Mouse (Mus musculus) kidney, embryonic 16.5 days (tissue): ENCODE results near the gene Eif4a2. TPM values are rescaled to one million over a fixed set of nuclear protein-coding genes. Genes with fewer than 3 reads are reported as not detected.

Source experiments
- ATAC-seq: fragments of 200-750 bp; cut with Nextera tagmentation; 2 replicates; pipeline ENCODE4 v1.8.0; 2017; ENCODE audit warnings: moderate TSS enrichment; ENCODE audit not compliant: low FRiP score, low TSS enrichment
- H3K27ac ChIP-seq: fragments of 300-500 bp; sonication (generic); 2 replicates; pipeline ENCODE4 v1.5.1; 2014; ENCODE audit warnings: low read length
- H3K27me3 ChIP-seq: fragments of 300-500 bp; sonication (generic); 2 replicates; pipeline ENCODE4 v1.6.1; 2014; ENCODE audit warnings: low read length, control low read depth, mixed read lengths; ENCODE audit not compliant: insufficient read depth
- H3K36me3 ChIP-seq: fragments of 300-500 bp; sonication (generic); 2 replicates; pipeline ENCODE4 v1.6.1; 2014; ENCODE audit warnings: low read length, control low read depth, mixed read lengths; ENCODE audit not compliant: insufficient read depth
- H3K4me1 ChIP-seq: fragments of 300-500 bp; sonication (generic); 2 replicates; pipeline ENCODE4 v1.6.1; 2014; ENCODE audit warnings: low read length, control low read depth, mixed read lengths; ENCODE audit not compliant: insufficient read depth
- H3K4me2 ChIP-seq: fragments of 300-500 bp; sonication (generic); replicated peaks from 2 replicates; pipeline ENCODE4 v1.6.1; 2014; ENCODE audit warnings: low read depth, low read length
- H3K4me3 ChIP-seq: fragments of 300-500 bp; sonication (generic); 2 replicates; pipeline ENCODE4 v1.5.1; 2014; ENCODE audit warnings: mild to moderate bottlenecking, low read length
- H3K9ac ChIP-seq: fragments of 300-500 bp; sonication (generic); replicated peaks from 2 replicates; pipeline ENCODE4 v1.6.1; 2014; ENCODE audit warnings: low read length
- H3K9me3 ChIP-seq: fragments of 300-500 bp; sonication (generic); 2 replicates; pipeline ENCODE4 v1.6.1; 2016; ENCODE audit warnings: low read length, control low read depth
- WGBS: fragments of 180-500 bp; shearing (Covaris S2); extraction: QIAGEN DNeasy Blood & Tissue Kit; methylation state at CpG from one replicate; pipeline ENCODE4 v1.1.7; 2014; 5-methylcytosine and 5-hydroxymethylcytosine counted together
- microRNA-seq: library from miRNA; unstranded; fragments of <30 nt; microRNA quantifications from one replicate; pipeline ENCODE4, GENCODE M21; 2016
- polyA plus RNA-seq: library from polyadenylated mRNA; unstranded; fragments of >200 nt; fragmentation: Nextera tagmentation; extraction: Ambion mirVana; gene quantifications from 2 replicates; pipeline ENCODE4 v1.2.1, GENCODE M21; 2015

Gene Eif4a2
- polyA plus RNA-seq, 1 experiment from 2014 or later: 238 TPM

GRCm38 (mm10) chr16:23154261-23154660 lies 47.0 kb downstream of the Eif4a2 start:
- WGBS: 80% methylated on average over 5 of the region's 5 CpGs
- H3K36me3 ChIP-seq: no peaks in the 10 kb centered on the region

GRCm38 (mm10) chr16:23157013-23157412 lies 49.8 kb downstream of the Eif4a2 start:
- no peak for ATAC-seq
- no peak overlapping the region for H3K4me3 ChIP-seq
- no peak overlapping the region for H3K27ac ChIP-seq
- H3K36me3 ChIP-seq: no peaks in the 10 kb centered on the region
- H3K4me1 ChIP-seq: no peaks in the 10 kb centered on the region
- H3K4me2 ChIP-seq: no peak overlapping the region
- WGBS: 92% methylated on average over 13 of the region's 13 CpGs
- no peaks in the 10 kb centered on the region for H3K27me3 ChIP-seq
- H3K9me3 ChIP-seq: no peaks in the 10 kb centered on the region
- no peak overlapping the region for H3K9ac ChIP-seq

More at GRCm38 (mm10) chr16:23154261-23154660, 47.0 kb downstream of the Eif4a2 start:
- H3K9me3 ChIP-seq: no peaks in the 10 kb centered on the region
- H3K27me3 ChIP-seq: no peaks in the 10 kb centered on the region
- H3K4me1 ChIP-seq: no peaks in the 10 kb centered on the region
- no peak overlapping the region for H3K4me3 ChIP-seq
- no peak overlapping the region for H3K27ac ChIP-seq
- H3K9ac ChIP-seq: no peak overlapping the region
- H3K4me2 ChIP-seq: no peak overlapping the region
- no peak for ATAC-seq

- WGBS: 81% methylated on average over 7 of the region's 7 CpGs
- Histone ChIP-seq H3K27ac (no peak overlapping the region), H3K36me3 (no peaks in the 10 kb centered on the region), H3K27me3 (no peaks in the 10 kb centered on the region), H3K9ac (no peak overlapping the region), H3K4me1 (no peaks in the 10 kb centered on the region), H3K4me3 (no peak overlapping the region), H3K4me2 (no peak overlapping the region), H3K9me3 (no peaks in the 10 kb centered on the region)
- no peak for ATAC-seq
These were observed 51.0 kb downstream of the Eif4a2 start for GRCm38 (mm10) chr16:23158292-23158691.

GRCm38 (mm10) chr16:23158957-23159356 lies 51.7 kb downstream of the Eif4a2 start:
- Histone ChIP-seq H3K4me3 (no peak overlapping the region), H3K36me3 (no peaks in the 10 kb centered on the region), H3K27ac (no peak overlapping the region), H3K27me3 (no peaks in the 10 kb centered on the region), H3K4me2 (no peak overlapping the region), H3K4me1 (no peaks in the 10 kb centered on the region), H3K9me3 (no peaks in the 10 kb centered on the region), H3K9ac (no peak overlapping the region)
- ATAC-seq: no peak
- 37% methylated on average over 2 of the region's 2 CpGs for WGBS

- Histone ChIP-seq H3K4me1 (no peaks in the 10 kb centered on the region), H3K4me2 (no peak overlapping the region), H3K9ac (no peak overlapping the region), H3K27ac (no peak overlapping the region), H3K27me3 (no peaks in the 10 kb centered on the region), H3K9me3 (no peaks in the 10 kb centered on the region), H3K36me3 (no peaks in the 10 kb centered on the region), H3K4me3 (no peak overlapping the region)
- no peak for ATAC-seq
- WGBS: 68% methylated on average over 2 of the region's 2 CpGs
These were observed 52.5 kb downstream of the Eif4a2 start for GRCm38 (mm10) chr16:23159749-23160148.

GRCm38 (mm10) chr16:23162116-23162515 lies 54.9 kb downstream of the Eif4a2 start:
- H3K4me2 ChIP-seq: no peak overlapping the region
- no peaks in the 10 kb centered on the region for H3K9me3 ChIP-seq
- no peaks in the 10 kb centered on the region for H3K4me1 ChIP-seq
- no peak overlapping the region for H3K4me3 ChIP-seq
- WGBS: 85% methylated on average over 3 of the region's 3 CpGs
- no peak for ATAC-seq
- no peaks in the 10 kb centered on the region for H3K36me3 ChIP-seq
- H3K27me3 ChIP-seq: no peaks in the 10 kb centered on the region
- no peak overlapping the region for H3K9ac ChIP-seq
- no peak overlapping the region for H3K27ac ChIP-seq

Small RNAs within 50 kb of the gene (microRNA-seq; reads per million reads assigned to microRNA genes)
- gene Gm49346: not detected

Other genes starting within 250 kb of the Eif4a2 start
- gene Tbccd1, start 249.8 kb upstream of the Eif4a2 start, polyA plus RNA-seq: 34.6 and 35.8 TPM in 2 replicates
- gene Dnajb11, start 249.6 kb upstream of the Eif4a2 start, polyA plus RNA-seq: 112 and 123 TPM in 2 replicates
- 9.5 and 12.6 TPM in 2 replicates for gene Ahsg, start 216.2 kb upstream of the Eif4a2 start, polyA plus RNA-seq
- 0.21 and 0.22 TPM in 2 replicates for gene Fetub, start 189.1 kb upstream of the Eif4a2 start, polyA plus RNA-seq
- gene Hrg, start 156.4 kb upstream of the Eif4a2 start, polyA plus RNA-seq: 0.09 TPM in 1 of 2 replicates, not detected in the other
- gene Kng2, start 78.0 kb upstream of the Eif4a2 start, polyA plus RNA-seq: 23.5 and 29.9 TPM in 2 replicates
- gene Kng1, start 49.6 kb upstream of the Eif4a2 start, polyA plus RNA-seq: 2.4 and 3.6 TPM in 2 replicates
- gene Rfc4, start 20.3 kb downstream of the Eif4a2 start, polyA plus RNA-seq: 117 and 120 TPM in 2 replicates
- gene Adipoq, start 39.1 kb downstream of the Eif4a2 start, polyA plus RNA-seq: 0.21 TPM in 1 of 2 replicates, not detected in the other
- 25.9 and 26.0 TPM in 2 replicates for gene St6gal1, start 117.3 kb downstream of the Eif4a2 start, polyA plus RNA-seq